Mouse (Mus musculus): ENCODE results near the gene Fut2. TPM values are rescaled to one million over a fixed set of nuclear protein-coding genes. Genes with fewer than 3 reads are reported as not detected.

Gene Fut2
- polyA plus RNA-seq (2015; fragmentation: Illumina TruSeq; extraction: RNeasy Lipid Tissue Mini Kit (QIAGEN cat#74804); ENCODE audit: low read depth, low replicate concordance), result 0.31 TPM

DNA sequence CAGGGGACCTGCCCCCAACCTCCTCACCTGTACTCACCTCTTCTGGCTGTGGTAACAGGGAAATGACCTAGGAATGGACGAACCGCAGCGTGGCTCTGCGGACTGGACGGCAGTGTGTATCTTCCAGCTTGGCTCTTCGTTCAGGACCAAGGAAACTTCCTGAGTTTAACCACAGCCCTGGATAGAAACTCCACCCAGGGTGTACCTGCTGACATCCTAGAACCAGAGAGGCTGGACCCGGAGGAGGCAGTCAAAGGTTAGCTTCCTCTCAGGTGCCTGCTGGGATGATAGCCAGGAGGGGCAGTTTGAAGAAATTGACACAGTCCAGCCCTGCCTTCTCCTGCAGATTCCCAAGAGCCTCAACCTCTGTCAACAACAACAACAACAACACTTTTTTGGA, at the start of gene Fut2:
Fut2 (minus strand) TSS at position 234 of the 400 bp plus-strand sequence.

DNA sequence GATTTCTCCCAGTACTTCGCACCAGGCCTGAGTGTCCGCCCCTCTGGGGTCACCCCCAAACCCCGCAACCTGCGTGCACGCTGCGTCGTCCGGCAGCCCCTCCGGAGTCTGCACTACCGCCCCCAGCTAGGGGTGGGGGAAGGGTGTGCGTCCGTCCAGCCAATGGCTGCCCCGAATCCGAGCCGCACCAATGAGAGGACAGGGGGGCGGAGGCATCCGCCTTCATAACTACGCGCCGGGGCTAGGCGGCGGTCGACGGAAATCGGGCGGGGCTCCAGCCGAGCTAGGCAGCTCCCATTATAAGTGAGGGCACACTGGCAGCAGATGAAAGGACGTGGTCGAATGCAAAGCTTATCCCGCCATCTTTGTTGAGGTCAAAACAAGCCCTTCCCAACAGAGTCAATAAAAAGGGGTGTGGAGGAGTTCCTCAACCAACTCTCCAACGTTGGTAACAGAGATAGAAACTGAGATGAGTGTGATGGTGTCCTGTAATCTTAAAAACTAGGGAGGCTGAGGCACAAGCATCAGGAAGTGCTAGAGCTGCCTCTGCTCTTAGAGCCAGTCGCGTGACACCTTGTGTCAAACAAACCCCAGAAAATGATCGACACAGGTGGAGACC, 49.0 kb upstream of the Fut2 start, which contains the start of gene Rpl18:
Rpl18 (plus strand) TSS at position 368 of the 619 bp plus-strand sequence.

DNA sequence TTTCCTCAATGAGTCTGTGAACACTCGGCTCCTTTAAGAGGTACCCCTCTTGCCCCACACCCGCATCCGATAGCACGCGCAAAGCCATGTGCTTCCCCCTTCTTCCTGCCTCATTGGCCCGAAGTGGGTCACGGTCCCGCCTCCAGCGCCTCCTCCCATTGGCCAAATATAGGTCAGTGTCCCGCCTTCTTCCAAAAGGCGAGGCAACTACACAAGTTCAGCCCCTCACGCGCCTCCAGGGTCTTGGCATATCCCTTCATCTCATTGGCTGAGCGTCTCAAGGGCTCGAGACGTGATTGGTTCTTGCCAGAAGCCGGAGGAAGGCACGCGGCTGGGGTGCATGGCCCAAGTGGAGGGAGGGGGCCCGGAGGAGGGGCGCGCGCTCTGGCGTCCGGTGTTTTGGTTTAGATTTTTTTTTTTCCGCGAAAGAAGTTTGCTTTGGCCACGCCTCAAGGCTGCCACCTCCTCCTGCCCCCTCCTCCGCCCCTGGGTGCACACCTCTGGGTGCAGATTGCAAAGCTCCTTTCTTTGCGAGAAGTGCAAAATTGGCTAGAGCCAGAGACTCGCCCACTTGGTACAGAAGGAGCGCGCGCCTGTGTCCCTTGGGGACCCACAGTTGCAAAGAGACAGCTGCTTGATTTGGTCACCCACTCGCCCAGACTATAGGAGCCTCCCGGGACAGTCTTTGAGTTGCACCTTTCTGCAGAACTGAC, 38.7 kb upstream of the Fut2 start, which contains the start of gene Dbp:
Dbp (plus strand) TSS at position 359 of the 713 bp plus-strand sequence.

DNA sequence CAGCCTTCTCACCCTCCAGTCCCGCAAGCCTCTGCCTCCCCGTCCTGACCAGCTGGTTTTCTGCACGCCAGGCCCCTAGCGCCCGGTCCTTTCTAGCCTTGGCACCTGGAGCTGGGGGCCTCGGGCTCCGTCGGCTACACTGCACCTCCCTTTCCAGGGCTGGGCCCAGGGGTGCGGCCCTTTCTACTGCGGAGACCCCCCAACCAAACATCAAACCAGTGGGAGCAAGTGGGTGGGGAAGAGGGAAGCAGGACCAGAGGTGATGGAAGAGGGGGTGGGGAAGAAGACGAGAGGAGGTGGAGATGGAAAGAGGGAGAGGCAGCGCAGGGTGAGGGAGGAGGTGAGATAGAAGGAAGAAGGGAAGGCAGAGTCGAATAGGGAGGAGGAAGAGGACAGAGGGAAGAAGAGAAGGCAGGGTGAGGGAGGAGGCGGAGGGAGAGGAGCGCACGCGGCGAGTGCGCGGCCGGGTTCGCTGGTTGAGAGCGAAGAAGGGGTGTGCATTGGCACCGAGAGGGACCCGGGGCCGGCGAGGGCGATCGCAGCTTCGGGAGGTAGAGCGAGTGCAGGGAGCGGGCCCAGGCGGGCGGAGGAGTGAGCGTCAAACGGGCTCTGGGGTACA, 33.4 kb upstream of the Fut2 start, which contains the start of gene Car11:
Car11 (plus strand) TSS at position 321 of the 619 bp plus-strand sequence.

DNA sequence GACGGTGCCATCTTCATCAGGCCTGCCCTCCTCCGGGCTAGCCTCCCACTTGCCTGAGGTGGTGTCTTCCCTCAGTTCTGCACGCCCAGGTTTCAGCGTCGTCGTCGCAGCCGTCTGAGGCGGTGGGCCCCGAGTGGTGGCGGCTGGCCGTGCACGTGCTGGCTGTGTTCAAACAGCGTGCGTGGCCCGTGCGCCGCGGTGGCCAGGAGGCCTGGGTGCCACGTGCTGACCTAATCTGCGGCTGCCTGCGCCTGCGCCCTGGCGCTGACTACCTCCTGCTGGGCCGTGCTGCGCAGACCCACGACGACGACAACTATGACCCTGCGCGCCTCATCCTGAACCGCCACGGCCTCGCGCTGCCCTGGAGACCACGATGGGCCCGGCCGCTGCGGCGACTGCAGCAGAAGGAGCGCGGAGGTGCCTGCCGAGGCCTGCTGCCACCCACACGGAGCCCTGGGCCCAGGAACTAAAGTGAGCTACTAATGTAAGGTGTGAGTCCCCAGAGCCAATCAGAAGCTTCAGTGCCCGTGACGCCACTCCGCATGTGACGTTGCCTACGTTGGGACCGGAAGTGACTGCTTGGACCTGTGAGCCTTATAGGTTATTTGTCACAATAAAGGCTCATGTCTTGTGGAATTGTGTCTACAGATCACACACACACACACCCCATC, 27.9 kb upstream of the Fut2 start, which contains the start of gene Sec1:
Sec1 (minus strand) TSS at position 482 of the 671 bp plus-strand sequence.

DNA sequence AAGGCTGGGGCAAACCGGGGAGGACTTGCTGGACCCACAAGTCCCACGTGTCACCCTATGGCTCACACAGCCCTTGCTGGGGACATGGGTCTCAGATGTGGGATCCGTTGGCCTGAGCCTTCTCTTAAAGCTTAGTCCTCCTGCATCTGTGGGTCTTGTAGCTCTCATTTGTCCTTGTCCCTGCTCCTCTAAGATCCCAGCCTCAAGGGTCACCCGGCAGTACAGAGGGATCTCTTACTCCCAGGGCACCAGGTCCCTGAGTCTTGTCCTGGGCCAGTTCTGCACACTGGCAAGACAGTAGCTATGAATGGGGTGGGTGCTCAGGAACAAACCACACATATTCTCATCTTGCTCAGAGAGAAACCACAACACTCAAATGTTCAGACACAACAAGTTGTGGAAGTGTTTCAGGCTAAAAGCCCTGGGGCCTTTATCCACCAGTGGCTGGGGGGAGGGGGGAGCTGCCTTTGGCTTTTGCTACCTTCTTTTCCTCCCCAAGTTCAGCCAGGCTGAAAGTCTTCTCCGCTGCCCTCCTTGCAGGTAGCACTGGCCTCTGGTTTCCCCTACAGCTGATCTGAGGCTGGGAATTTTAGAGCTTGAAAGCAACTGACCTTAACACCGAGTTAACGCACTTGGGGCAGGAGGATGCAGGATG, 17.3 kb upstream of the Fut2 start, which contains the start of gene Ntn5:
Ntn5 (plus strand) TSS at position 627 of the 655 bp plus-strand sequence.

DNA sequence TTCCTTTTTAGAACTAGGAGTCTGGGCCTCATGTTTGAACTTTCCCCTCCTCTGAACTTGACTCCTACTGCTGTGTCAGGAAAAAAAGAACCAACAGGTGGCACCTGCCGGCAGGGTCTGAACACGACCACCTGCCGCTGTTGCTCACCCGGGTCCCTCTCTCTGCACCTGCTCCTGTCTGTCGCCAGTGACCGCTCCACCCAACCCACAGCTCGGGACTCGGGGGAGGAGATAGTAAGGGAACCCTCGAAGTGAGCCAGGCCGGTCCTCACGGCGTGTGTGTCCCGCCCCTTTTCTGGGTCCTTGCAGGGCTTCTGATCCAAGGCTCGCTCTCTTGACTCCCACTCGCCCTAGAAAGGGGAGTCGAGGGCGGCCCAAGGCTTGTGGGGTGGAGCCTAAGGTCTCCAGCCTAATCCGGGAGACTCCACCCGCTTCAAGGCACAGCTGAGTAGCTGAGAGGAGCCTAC, 26.6 kb downstream of the Fut2 start, which contains the start of gene Mamstr:
Mamstr (plus strand) TSS at position 417 of the 467 bp plus-strand sequence.

DNA sequence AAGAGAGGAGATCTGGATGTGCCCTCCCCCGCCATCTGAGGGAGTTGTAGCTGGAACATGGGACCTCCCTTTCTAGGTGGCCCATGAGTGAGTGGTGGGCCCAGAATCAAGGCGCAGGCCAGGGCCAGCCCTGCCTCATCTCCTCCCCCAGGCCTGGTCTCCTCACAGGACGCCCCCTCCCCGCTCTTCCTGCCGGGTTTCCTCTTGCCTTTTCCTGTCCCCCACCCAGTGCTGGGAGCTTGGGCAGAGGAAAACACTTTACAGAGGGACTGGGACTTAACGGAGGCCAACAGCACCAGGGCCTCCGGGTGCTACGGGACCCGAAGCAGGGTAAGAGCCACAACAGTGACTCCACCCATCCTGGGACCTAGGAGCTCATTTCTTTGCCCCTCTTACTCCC, 38.9 kb downstream of the Fut2 start, which contains the start of gene Rasip1:
Rasip1 (plus strand) TSS at position 228 of the 400 bp plus-strand sequence.

DNA sequence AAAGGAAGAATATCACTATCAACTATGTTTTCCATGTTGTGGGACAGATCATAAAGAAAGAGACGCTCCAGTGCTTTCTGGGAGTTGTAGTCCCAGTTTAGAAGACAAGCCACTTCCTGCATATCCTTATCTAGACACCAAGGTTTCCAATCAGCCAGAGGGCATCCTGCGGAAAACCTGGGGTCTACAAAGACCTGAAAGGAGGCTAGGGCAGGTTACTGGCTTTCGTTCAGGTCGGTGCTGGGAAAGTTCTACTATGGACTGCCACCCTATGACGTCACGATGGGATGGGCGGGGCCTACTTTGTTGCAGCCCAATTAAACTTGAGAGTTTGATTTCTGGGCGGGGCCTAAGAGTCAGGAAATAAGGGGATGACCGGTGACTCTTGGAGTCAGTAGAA, 44.8 kb downstream of the Fut2 start, which contains the start of gene Izumo1:
Izumo1 (plus strand) TSS at position 369 of the 400 bp plus-strand sequence.

DNA sequence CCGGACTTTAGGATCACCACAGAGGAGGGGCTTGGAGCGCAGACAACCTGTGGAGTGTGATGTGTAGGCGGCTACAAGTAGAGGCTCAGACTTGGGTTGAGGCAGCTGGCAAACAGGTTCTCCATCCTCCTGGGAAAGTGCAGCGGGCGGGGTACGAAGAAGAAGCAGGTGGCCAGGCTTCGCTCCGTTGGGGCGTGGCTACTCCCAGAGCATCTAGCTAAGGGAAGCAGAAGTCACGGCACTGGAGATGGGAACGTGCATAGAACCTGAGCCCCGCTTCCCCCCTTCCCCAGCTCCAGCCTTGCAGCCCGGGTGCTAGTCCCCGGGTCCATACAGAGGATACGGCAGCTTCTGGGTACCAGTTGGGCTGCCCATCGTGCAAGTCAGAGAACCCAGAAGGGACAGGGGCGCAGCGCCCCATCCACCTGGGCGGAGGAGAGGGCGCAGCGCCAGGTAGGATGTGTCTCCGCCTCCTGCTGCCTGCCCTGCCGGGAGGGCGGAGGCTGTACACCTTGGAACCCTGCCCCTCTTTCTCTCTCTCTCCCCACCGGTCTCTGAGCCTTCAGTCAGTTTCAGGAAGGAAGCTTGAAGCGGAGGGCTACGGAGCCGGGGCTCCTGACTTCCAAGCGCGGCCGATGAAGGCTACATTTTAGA, 49.0 kb downstream of the Fut2 start, which contains the start of gene Fut1:
Fut1 (plus strand) TSS at position 248 of the 654 bp plus-strand sequence.

Other genes with a start within 250 kb of the Fut2 start
- gene Lhb, start 245.6 kb downstream of the Fut2 start, polyA plus RNA-seq (2015; fragmentation: Illumina TruSeq; extraction: RNeasy Lipid Tissue Mini Kit (QIAGEN cat#74804); ENCODE audit: low read depth, low replicate concordance), result not detected
- gene Gys1, start 231.6 kb downstream of the Fut2 start, polyA plus RNA-seq (2015; fragmentation: Illumina TruSeq; extraction: RNeasy Lipid Tissue Mini Kit (QIAGEN cat#74804); ENCODE audit: low read depth, low replicate concordance), result 14.8 TPM
- gene Ruvbl2, start 228.3 kb downstream of the Fut2 start, polyA plus RNA-seq (2015; fragmentation: Illumina TruSeq; extraction: RNeasy Lipid Tissue Mini Kit (QIAGEN cat#74804); ENCODE audit: low read depth, low replicate concordance), result 40.3 TPM
- gene Ftl1, start 206.5 kb downstream of the Fut2 start, polyA plus RNA-seq (2015; fragmentation: Illumina TruSeq; extraction: RNeasy Lipid Tissue Mini Kit (QIAGEN cat#74804); ENCODE audit: low read depth, low replicate concordance), result 586 TPM
- gene Bax, start 199.5 kb downstream of the Fut2 start, polyA plus RNA-seq (2015; fragmentation: Illumina TruSeq; extraction: RNeasy Lipid Tissue Mini Kit (QIAGEN cat#74804); ENCODE audit: low read depth, low replicate concordance), result 77.2 TPM
- gene Tulp2, start 184.5 kb downstream of the Fut2 start, polyA plus RNA-seq (2015; fragmentation: Illumina TruSeq; extraction: RNeasy Lipid Tissue Mini Kit (QIAGEN cat#74804); ENCODE audit: low read depth, low replicate concordance), result 0.27 TPM
- not detected for gene Gm45808, start 179.6 kb downstream of the Fut2 start, polyA plus RNA-seq (2015; fragmentation: Illumina TruSeq; extraction: RNeasy Lipid Tissue Mini Kit (QIAGEN cat#74804); ENCODE audit: low read depth, low replicate concordance)
- gene Dhdh, start 177.6 kb downstream of the Fut2 start, polyA plus RNA-seq (2015; fragmentation: Illumina TruSeq; extraction: RNeasy Lipid Tissue Mini Kit (QIAGEN cat#74804); ENCODE audit: low read depth, low replicate concordance), result 6.1 TPM
- 90.0 TPM for gene Nucb1, start 156.0 kb downstream of the Fut2 start, polyA plus RNA-seq (2015; fragmentation: Illumina TruSeq; extraction: RNeasy Lipid Tissue Mini Kit (QIAGEN cat#74804); ENCODE audit: low read depth, low replicate concordance)
- gene Ppp1r15a, start 140.1 kb downstream of the Fut2 start, polyA plus RNA-seq (2015; fragmentation: Illumina TruSeq; extraction: RNeasy Lipid Tissue Mini Kit (QIAGEN cat#74804); ENCODE audit: low read depth, low replicate concordance), result 17.3 TPM
- gene Plekha4, start 140.1 kb downstream of the Fut2 start, polyA plus RNA-seq (2015; fragmentation: Illumina TruSeq; extraction: RNeasy Lipid Tissue Mini Kit (QIAGEN cat#74804); ENCODE audit: low read depth, low replicate concordance), result 2.7 TPM
- gene Hsd17b14, start 111.5 kb downstream of the Fut2 start, polyA plus RNA-seq (2015; fragmentation: Illumina TruSeq; extraction: RNeasy Lipid Tissue Mini Kit (QIAGEN cat#74804); ENCODE audit: low read depth, low replicate concordance), result not detected
- 17.1 TPM for gene Bcat2, start 96.2 kb downstream of the Fut2 start, polyA plus RNA-seq (2015; fragmentation: Illumina TruSeq; extraction: RNeasy Lipid Tissue Mini Kit (QIAGEN cat#74804); ENCODE audit: low read depth, low replicate concordance)
- gene Fgf21, start 50.9 kb downstream of the Fut2 start, polyA plus RNA-seq (2015; fragmentation: Illumina TruSeq; extraction: RNeasy Lipid Tissue Mini Kit (QIAGEN cat#74804); ENCODE audit: low read depth, low replicate concordance), result not detected
- not detected for gene Fut1, start 49.1 kb downstream of the Fut2 start, polyA plus RNA-seq (2015; fragmentation: Illumina TruSeq; extraction: RNeasy Lipid Tissue Mini Kit (QIAGEN cat#74804); ENCODE audit: low read depth, low replicate concordance)
- gene Izumo1, start 44.6 kb downstream of the Fut2 start, polyA plus RNA-seq (2015; fragmentation: Illumina TruSeq; extraction: RNeasy Lipid Tissue Mini Kit (QIAGEN cat#74804); ENCODE audit: low read depth, low replicate concordance), result not detected
- 4.0 TPM for gene Rasip1, start 38.9 kb downstream of the Fut2 start, polyA plus RNA-seq (2015; fragmentation: Illumina TruSeq; extraction: RNeasy Lipid Tissue Mini Kit (QIAGEN cat#74804); ENCODE audit: low read depth, low replicate concordance)
- gene Mamstr, start 26.4 kb downstream of the Fut2 start, polyA plus RNA-seq (2015; fragmentation: Illumina TruSeq; extraction: RNeasy Lipid Tissue Mini Kit (QIAGEN cat#74804); ENCODE audit: low read depth, low replicate concordance), result 4.0 TPM
- gene Ntn5, start 17.6 kb upstream of the Fut2 start, polyA plus RNA-seq (2015; fragmentation: Illumina TruSeq; extraction: RNeasy Lipid Tissue Mini Kit (QIAGEN cat#74804); ENCODE audit: low read depth, low replicate concordance), result 5.4 TPM
- gene Sec1, start 28.0 kb upstream of the Fut2 start, polyA plus RNA-seq (2015; fragmentation: Illumina TruSeq; extraction: RNeasy Lipid Tissue Mini Kit (QIAGEN cat#74804); ENCODE audit: low read depth, low replicate concordance), result 1.1 TPM
- 234 TPM for gene Car11, start 33.4 kb upstream of the Fut2 start, polyA plus RNA-seq (2015; fragmentation: Illumina TruSeq; extraction: RNeasy Lipid Tissue Mini Kit (QIAGEN cat#74804); ENCODE audit: low read depth, low replicate concordance)
- 80.7 TPM for gene Dbp, start 38.7 kb upstream of the Fut2 start, polyA plus RNA-seq (2015; fragmentation: Illumina TruSeq; extraction: RNeasy Lipid Tissue Mini Kit (QIAGEN cat#74804); ENCODE audit: low read depth, low replicate concordance)
- 458 TPM for gene Rpl18, start 49.1 kb upstream of the Fut2 start, polyA plus RNA-seq (2015; fragmentation: Illumina TruSeq; extraction: RNeasy Lipid Tissue Mini Kit (QIAGEN cat#74804); ENCODE audit: low read depth, low replicate concordance)
- gene Sphk2, start 51.6 kb upstream of the Fut2 start, polyA plus RNA-seq (2015; fragmentation: Illumina TruSeq; extraction: RNeasy Lipid Tissue Mini Kit (QIAGEN cat#74804); ENCODE audit: low read depth, low replicate concordance), result 18.2 TPM
- gene Fam83e, start 54.8 kb upstream of the Fut2 start, polyA plus RNA-seq (2015; fragmentation: Illumina TruSeq; extraction: RNeasy Lipid Tissue Mini Kit (QIAGEN cat#74804); ENCODE audit: low read depth, low replicate concordance), result not detected
- not detected for gene Spaca4, start 59.4 kb upstream of the Fut2 start, polyA plus RNA-seq (2015; fragmentation: Illumina TruSeq; extraction: RNeasy Lipid Tissue Mini Kit (QIAGEN cat#74804); ENCODE audit: low read depth, low replicate concordance)
- gene Lmtk3, start 117.3 kb upstream of the Fut2 start, polyA plus RNA-seq (2015; fragmentation: Illumina TruSeq; extraction: RNeasy Lipid Tissue Mini Kit (QIAGEN cat#74804); ENCODE audit: low read depth, low replicate concordance), result 101 TPM
- 17.1 TPM for gene Sult2b1, start 118.3 kb upstream of the Fut2 start, polyA plus RNA-seq (2015; fragmentation: Illumina TruSeq; extraction: RNeasy Lipid Tissue Mini Kit (QIAGEN cat#74804); ENCODE audit: low read depth, low replicate concordance)
- gene Cyth2, start 148.2 kb upstream of the Fut2 start, polyA plus RNA-seq (2015; fragmentation: Illumina TruSeq; extraction: RNeasy Lipid Tissue Mini Kit (QIAGEN cat#74804); ENCODE audit: low read depth, low replicate concordance), result 173 TPM
- 2.9 TPM for gene Kcnj14, start 158.4 kb upstream of the Fut2 start, polyA plus RNA-seq (2015; fragmentation: Illumina TruSeq; extraction: RNeasy Lipid Tissue Mini Kit (QIAGEN cat#74804); ENCODE audit: low read depth, low replicate concordance)
- 15.6 TPM for gene Grwd1, start 164.6 kb upstream of the Fut2 start, polyA plus RNA-seq (2015; fragmentation: Illumina TruSeq; extraction: RNeasy Lipid Tissue Mini Kit (QIAGEN cat#74804); ENCODE audit: low read depth, low replicate concordance)
- gene Kdelr1, start 206.4 kb upstream of the Fut2 start, polyA plus RNA-seq (2015; fragmentation: Illumina TruSeq; extraction: RNeasy Lipid Tissue Mini Kit (QIAGEN cat#74804); ENCODE audit: low read depth, low replicate concordance), result 88.2 TPM
- 7.3 TPM for gene Grin2d, start 212.0 kb upstream of the Fut2 start, polyA plus RNA-seq (2015; fragmentation: Illumina TruSeq; extraction: RNeasy Lipid Tissue Mini Kit (QIAGEN cat#74804); ENCODE audit: low read depth, low replicate concordance)
- gene Syngr4, start 230.3 kb upstream of the Fut2 start, polyA plus RNA-seq (2015; fragmentation: Illumina TruSeq; extraction: RNeasy Lipid Tissue Mini Kit (QIAGEN cat#74804); ENCODE audit: low read depth, low replicate concordance), result not detected
- gene Tmem143, start 230.5 kb upstream of the Fut2 start, polyA plus RNA-seq (2015; fragmentation: Illumina TruSeq; extraction: RNeasy Lipid Tissue Mini Kit (QIAGEN cat#74804); ENCODE audit: low read depth, low replicate concordance), result 23.1 TPM

All from brain, adult 10 weeks (tissue).